Mouse (Mus musculus) liver, postnatal 0 days (tissue): ENCODE data around the gene Ucp3. TPM values are rescaled to one million over a fixed set of nuclear protein-coding genes. Genes with fewer than 3 reads are reported as not detected.
"Not testable (repeated sequence)": the region's sequence is repeated elsewhere in the genome, so short reads cannot be mapped to it uniquely, and the experiment has no call there.

Experiments used
- ATAC-seq: fragments of 200-750 bp; cut with Nextera tagmentation; 2 replicates; pipeline ENCODE4 v1.8.0; 2017; ENCODE audit warnings: mild to moderate bottlenecking, moderate library complexity
- DNase-seq: peaks from one replicate; pipeline ENCODE4 v3.0.0-alpha.2; 2016
- H3K27ac ChIP-seq: fragments of 300-500 bp; sonication (generic); 2 replicates; pipeline ENCODE4 v1.5.1; 2014; ENCODE audit warnings: antibody characterized with exemption, moderate library complexity, mild to moderate bottlenecking, low read depth
- H3K27me3 ChIP-seq: fragments of 300-500 bp; sonication (generic); 2 replicates; pipeline ENCODE4 v1.6.1; 2014; ENCODE audit warnings: low read length, control low read depth, mixed read lengths; ENCODE audit not compliant: insufficient read depth
- H3K36me3 ChIP-seq: fragments of 300-500 bp; sonication (generic); replicated peaks from 2 replicates; pipeline ENCODE4 v1.6.1; 2014; ENCODE audit warnings: mild to moderate bottlenecking, control low read depth, low read length, moderate library complexity, mixed read lengths; ENCODE audit not compliant: insufficient read depth
- H3K4me1 ChIP-seq: fragments of 300-500 bp; sonication (generic); 2 replicates; pipeline ENCODE4 v1.6.1; 2014; ENCODE audit warnings: antibody characterized with exemption, mild to moderate bottlenecking, control low read depth; ENCODE audit not compliant: insufficient read depth
- H3K4me2 ChIP-seq: fragments of 300-500 bp; sonication (generic); 2 replicates; pipeline ENCODE4 v1.6.1; 2014; ENCODE audit warnings: low read depth, mild to moderate bottlenecking, low read length, moderate library complexity, mixed read lengths
- H3K4me3 ChIP-seq: fragments of 300-500 bp; sonication (generic); 2 replicates; pipeline ENCODE4 v1.5.1; 2014; ENCODE audit warnings: low read depth, low read length
- H3K9ac ChIP-seq: fragments of 300-500 bp; sonication (generic); replicated peaks from 2 replicates; pipeline ENCODE4 v1.6.1; 2014; ENCODE audit warnings: mild to moderate bottlenecking, moderate library complexity
- H3K9me3 ChIP-seq: fragments of 300-500 bp; sonication (generic); 2 replicates; pipeline ENCODE4 v1.6.1; 2016; ENCODE audit warnings: mild to moderate bottlenecking, control low read depth, low read length, mixed read lengths
- CTCF ChIP-seq: sonication (generic); IDR thresholded peaks from 2 replicates; pipeline ENCODE4 v1.5.1; 2016; ENCODE audit warnings: antibody characterized with exemption, low read depth
- EP300 ChIP-seq: IDR thresholded peaks from 2 replicates; pipeline ENCODE4 v1.6.1; 2016; ENCODE audit warnings: antibody characterized with exemption, low read depth, mild to moderate bottlenecking
- WGBS: fragments of 180-500 bp; shearing (Covaris S2); extraction: QIAGEN DNeasy Blood & Tissue Kit; methylation state at CpG from one replicate; pipeline ENCODE4 v1.1.7; 2014; ENCODE audit not compliant: insufficient replicate concordance; 5-methylcytosine and 5-hydroxymethylcytosine counted together
- polyA plus RNA-seq: library from polyadenylated mRNA; unstranded; fragments of >200 nt; fragmentation: Nextera tagmentation; extraction: Ambion mirVana; gene quantifications from 2 replicates; pipeline ENCODE4 v1.2.1, GENCODE M21; 2015

Ucp3 gene
- polyA plus RNA-seq, 1 experiment from 2014 or later, result 0.08 TPM

- Histone ChIP-seq H3K4me3 (no peak overlapping the region), H3K36me3 (no peaks in the 10 kb centered on the region), H3K9me3 (no peaks in the 10 kb centered on the region), H3K27ac (no peak overlapping the region), H3K4me1 (peaks cover 5% of the 10 kb centered on the region; the same call in 1 of the 2 replicates), H3K9ac (no peak overlapping the region), H3K4me2 (no peak overlapping the region), H3K27me3 (no peaks in the 10 kb centered on the region)
- WGBS, result 84% methylated on average over 20 of the region's 20 CpGs
- ATAC-seq (no peak), DNase-seq (no peak)
- no peak for TF ChIP-seq EP300
- TF ChIP-seq CTCF, result no peak
Measured at GRCm38 (mm10) chr7:100479100-100479822, 6.5 kb downstream of the Ucp3 start.

- TF ChIP-seq CTCF (no peak), EP300 (no peak)
- Histone ChIP-seq H3K27me3 (no peaks in the 10 kb centered on the region), H3K27ac (no peak overlapping the region), H3K9me3 (no peaks in the 10 kb centered on the region), H3K36me3 (no peaks in the 10 kb centered on the region), H3K4me1 (peaks cover 2% of the 10 kb centered on the region; the same call in 1 of the 2 replicates), H3K4me2 (no peak overlapping the region), H3K9ac (no peak overlapping the region), H3K4me3 (no peak overlapping the region)
- DNase-seq, result no peak
- ATAC-seq, result no peak
- 69% methylated on average over 15 of the region's 15 CpGs for WGBS
Measured at GRCm38 (mm10) chr7:100479823-100480164, 7.0 kb downstream of the Ucp3 start.

GRCm38 (mm10) chr7:100480175-100480574, 7.4 kb downstream of the Ucp3 start:
- no peak for TF ChIP-seq EP300
- TF ChIP-seq CTCF, result no peak
- Histone ChIP-seq H3K36me3 (no peaks in the 10 kb centered on the region), H3K4me2 (no peak overlapping the region), H3K4me1 (no peaks in the 10 kb centered on the region), H3K27ac (no peak overlapping the region), H3K27me3 (no peaks in the 10 kb centered on the region), H3K9ac (no peak overlapping the region), H3K4me3 (no peak overlapping the region), H3K9me3 (no peaks in the 10 kb centered on the region)
- DNase-seq (no peak), ATAC-seq (no peak)
- WGBS, result 83% methylated on average over 17 of the region's 17 CpGs

- not testable (repeated sequence) for H3K9me3 ChIP-seq, H3K27me3 ChIP-seq, ATAC-seq, H3K4me3 ChIP-seq, H3K4me2 ChIP-seq, H3K4me1 ChIP-seq, H3K27ac ChIP-seq, DNase-seq, H3K36me3 ChIP-seq, H3K9ac ChIP-seq
- 80% methylated on average over 2 of the region's 2 CpGs for WGBS
Measured at GRCm38 (mm10) chr7:100482046-100482445, 9.3 kb downstream of the Ucp3 start.

GRCm38 (mm10) chr7:100484493-100484892, 11.7 kb downstream of the Ucp3 start:
- H3K4me1 ChIP-seq, result no peaks in the 10 kb centered on the region
- H3K9ac ChIP-seq, result no peak overlapping the region
- H3K4me3 ChIP-seq, result no peak overlapping the region
- WGBS, result 69% methylated on average over 5 of the region's 5 CpGs
- no peak overlapping the region for H3K4me2 ChIP-seq
- no peaks in the 10 kb centered on the region for H3K27me3 ChIP-seq
- H3K36me3 ChIP-seq, result no peaks in the 10 kb centered on the region
- no peaks in the 10 kb centered on the region for H3K9me3 ChIP-seq
- no peak overlapping the region for H3K27ac ChIP-seq
- ATAC-seq (no peak), DNase-seq (no peak)
- TF ChIP-seq EP300, result no peak
- no peak for TF ChIP-seq CTCF

- peak; percentile 46; the same call in 1 of the 2 replicates for ATAC-seq
- WGBS, result 53% methylated on average over 2 of the region's 2 CpGs
Measured at GRCm38 (mm10) chr7:100487301-100487700, 14.5 kb downstream of the Ucp3 start.

More at GRCm38 (mm10) chr7:100487301-100487700, 14.5 kb downstream of the Ucp3 start:
- peaks cover 6% of the 10 kb centered on the region for H3K4me1 ChIP-seq
- no peaks in the 10 kb centered on the region for H3K27me3 ChIP-seq
- H3K4me3 ChIP-seq, result no peak overlapping the region
- H3K4me2 ChIP-seq, result no peak overlapping the region
- H3K36me3 ChIP-seq, result no peaks in the 10 kb centered on the region
- TF ChIP-seq EP300 (no peak), CTCF (no peak)
- DNase-seq, result no peak
- H3K9ac ChIP-seq, result no peak overlapping the region
- H3K27ac ChIP-seq, result peak overlapping the region; percentile 22; the same call in 1 of the 2 replicates
- no peaks in the 10 kb centered on the region for H3K9me3 ChIP-seq
